Mouse (Mus musculus) CH12.LX (cell line): ENCODE measurements around the gene Fam3c. TPM values are rescaled to one million over a fixed set of nuclear protein-coding genes. Genes with fewer than 3 reads are reported as not detected.
"Not testable (repeated sequence)": the region's sequence is repeated elsewhere in the genome, so short reads cannot be mapped to it uniquely, and the experiment has no call there.

Experiments
- DNase-seq: peaks from one replicate; pipeline ENCODE4 v3.0.0-alpha.2; 2013; ENCODE audit errors: extremely low read depth
- H3K27ac ChIP-seq: 2 replicates; pipeline ENCODE4 v1.5.1; 2012; ENCODE audit warnings: low read depth, mild to moderate bottlenecking, control low read depth, moderate library complexity; ENCODE audit not compliant: insufficient read depth
- H3K27me3 ChIP-seq: replicated peaks from 2 replicates; pipeline ENCODE3; 2012; ENCODE audit warnings: inconsistent platforms
- H3K36me3 ChIP-seq, 2 experiments: replicated peaks in 1 of 2; 2 replicates each; pipeline versions ENCODE3 to v1.6.1; 2012; ENCODE audit warnings: inconsistent platforms in 1 of 2, low read length in 1 of 2, mild to moderate bottlenecking in 1 of 2, mixed read lengths in 1 of 2, moderate library complexity in 1 of 2; ENCODE audit not compliant: control insufficient read depth in 1 of 2, insufficient read depth in 1 of 2
- H3K4me1 ChIP-seq, 2 experiments: 2 replicates each; pipeline ENCODE4 v1.6.1; 2012; ENCODE audit warnings: inconsistent platforms in 1 of 2, moderate library complexity in 1 of 2; ENCODE audit not compliant: insufficient read depth in 2 of 2, control insufficient read depth in 1 of 2
- H3K4me2 ChIP-seq: 2 replicates; pipeline ENCODE4 v1.6.1; 2012; ENCODE audit warnings: low read depth, mild to moderate bottlenecking, control low read depth; ENCODE audit not compliant: poor library complexity, insufficient read depth, severe bottlenecking
- H3K4me3 ChIP-seq, 3 experiments: fragments of 150-350 bp in 1 of 3; sonication (generic) in 1 of 3; replicated peaks in 1 of 3; 2 replicates each; pipeline versions ENCODE3 to v1.5.1; 2011 to 2012; ENCODE audit warnings: low read depth in 2 of 3, low read length in 2 of 3, mild to moderate bottlenecking in 2 of 3, moderate library complexity in 2 of 3, control low read depth in 1 of 3, improper control_type of control experiment in 1 of 3, inconsistent platforms in 1 of 3, mixed read lengths in 1 of 3; ENCODE audit not compliant: poor library complexity in 1 of 3
- H3K79me2 ChIP-seq: replicated peaks from 2 replicates; pipeline ENCODE4 v1.6.1; 2012; ENCODE audit warnings: mild to moderate bottlenecking, moderate library complexity; ENCODE audit not compliant: control insufficient read depth, poor library complexity, insufficient read depth, severe bottlenecking; ENCODE audit errors: extremely low read depth
- H3K9ac ChIP-seq: 2 replicates; pipeline ENCODE4 v1.6.1; 2012; ENCODE audit warnings: low read depth, mild to moderate bottlenecking, control low read depth, moderate library complexity; ENCODE audit not compliant: insufficient read depth
- H3K9me3 ChIP-seq: replicated peaks from 2 replicates; pipeline ENCODE3; 2012; ENCODE audit warnings: low read length, inconsistent platforms, mixed read lengths
- BHLHE40 ChIP-seq: IDR thresholded peaks from 2 replicates; pipeline ENCODE4 v1.6.1; 2011; ENCODE audit warnings: mild to moderate bottlenecking, low read depth, low read length, improper control_type of control experiment
- CHD2 ChIP-seq: IDR thresholded peaks from 2 replicates; pipeline ENCODE4 v1.6.1; 2011; ENCODE audit warnings: low read length, improper control_type of control experiment
- CTCF ChIP-seq, 2 experiments: IDR thresholded peaks in 1 of 2; conservative IDR thresholded peaks in 1 of 2; 2 replicates each; pipeline ENCODE4 v1.5.1; 2011 to 2012; ENCODE audit warnings: low read depth in 2 of 2, low read length in 2 of 2, improper control_type of control experiment in 1 of 2, inconsistent platforms in 1 of 2, mild to moderate bottlenecking in 1 of 2, moderate library complexity in 1 of 2
- E2F4 ChIP-seq: IDR thresholded peaks from 2 replicates; pipeline ENCODE4 v1.6.1; 2011; ENCODE audit warnings: low read depth, low read length, improper control_type of control experiment; ENCODE audit not compliant: insufficient replicate concordance
- ELF1 ChIP-seq: IDR thresholded peaks from 2 replicates; pipeline ENCODE4 v1.6.1; 2014; ENCODE audit warnings: low read depth, mild to moderate bottlenecking, inconsistent platforms, low read length, improper control_type of control experiment
- EP300 ChIP-seq: IDR thresholded peaks from 2 replicates; pipeline ENCODE4 v1.6.1; 2011; ENCODE audit warnings: low read length, improper control_type of control experiment
- GABPA ChIP-seq: IDR thresholded peaks from 2 replicates; pipeline ENCODE4 v1.6.1; 2012; ENCODE audit warnings: low read depth, low read length, improper control_type of control experiment, inconsistent platforms; ENCODE audit not compliant: insufficient replicate concordance
- JUN ChIP-seq: IDR thresholded peaks from 2 replicates; pipeline ENCODE4 v1.6.1; 2011; ENCODE audit warnings: low read depth, mild to moderate bottlenecking, low read length, improper control_type of control experiment, moderate library complexity; ENCODE audit not compliant: insufficient read depth
- MAFK ChIP-seq: IDR thresholded peaks from 2 replicates; pipeline ENCODE4 v1.6.1; 2011; ENCODE audit warnings: low read length, improper control_type of control experiment; ENCODE audit not compliant: insufficient replicate concordance
- MXI1 ChIP-seq: IDR thresholded peaks from 2 replicates; pipeline ENCODE4 v1.6.1; 2011; ENCODE audit warnings: mild to moderate bottlenecking, low read depth, low read length, improper control_type of control experiment
- MYC ChIP-seq: IDR thresholded peaks from 2 replicates; pipeline ENCODE4 v1.6.1; 2011; ENCODE audit warnings: low read depth, mild to moderate bottlenecking, improper control_type of control experiment, low read length
- NELFE ChIP-seq: IDR thresholded peaks from 2 replicates; pipeline ENCODE4 v1.6.1; 2011; ENCODE audit warnings: low read depth, low read length, improper control_type of control experiment
- NRF1 ChIP-seq: IDR thresholded peaks from 2 replicates; pipeline ENCODE4 v1.6.1; 2014; ENCODE audit warnings: low read depth, mild to moderate bottlenecking, inconsistent platforms, low read length, improper control_type of control experiment, moderate library complexity
- POLR2A ChIP-seq: IDR thresholded peaks from 2 replicates; pipeline ENCODE4 v1.6.1; 2011; ENCODE audit warnings: low read depth, mild to moderate bottlenecking, improper control_type of control experiment, low read length
- RCOR1 ChIP-seq: conservative IDR thresholded peaks from 2 replicates; pipeline ENCODE4 v1.6.1; 2012; ENCODE audit warnings: low read depth, mild to moderate bottlenecking, inconsistent platforms, low read length, improper control_type of control experiment
- TBP ChIP-seq: conservative IDR thresholded peaks from 2 replicates; pipeline ENCODE4 v1.6.1; 2011; ENCODE audit warnings: low read depth, low read length, improper control_type of control experiment
- TCF12 ChIP-seq: IDR thresholded peaks from 2 replicates; pipeline ENCODE4 v1.6.1; 2014; ENCODE audit warnings: low read depth, mild to moderate bottlenecking, inconsistent platforms, low read length, improper control_type of control experiment
- UBTF ChIP-seq: IDR thresholded peaks from 2 replicates; pipeline ENCODE4 v1.6.1; 2012; ENCODE audit warnings: low read depth, mild to moderate bottlenecking, inconsistent platforms, low read length, improper control_type of control experiment, moderate library complexity
- ZC3H11A ChIP-seq: IDR thresholded peaks from 2 replicates; pipeline ENCODE4 v1.6.1; 2012; ENCODE audit warnings: low read depth, mild to moderate bottlenecking, inconsistent platforms, low read length, improper control_type of control experiment
- ZMIZ1 ChIP-seq: IDR thresholded peaks from 2 replicates; pipeline ENCODE4 v1.6.1; 2012; ENCODE audit warnings: low read depth, mild to moderate bottlenecking, inconsistent platforms, low read length, improper control_type of control experiment
- ZNF384 ChIP-seq: IDR thresholded peaks from 2 replicates; pipeline ENCODE4 v1.6.1; 2012; ENCODE audit warnings: low read depth, low read length, improper control_type of control experiment, inconsistent platforms
- dilution Hi-C: fragments of 300-500 bp; cut with MboI; formaldehyde crosslinking; loops from 2 replicates; pipeline ENCODE4 v1.14.3; 2020; ENCODE audit warnings: low sequenced_read_pairs; ENCODE audit not compliant: extremely low pct_unique_long_range_greater_than_20kb, extremely low pct_ligation_motif_present
- in situ Hi-C: fragments of 300-500 bp; cut with MboI; formaldehyde crosslinking; loops from 3 replicates; pipeline ENCODE4 v1.14.3; 2019; ENCODE audit warnings: low sequenced_read_pairs, low pct_ligation_motif_present, low pct_unique_long_range_greater_than_20kb, mixed read lengths
- polyA plus RNA-seq: library from polyadenylated mRNA; unstranded; fragments of >175 nt; gene quantifications from 2 replicates; pipeline ENCODE4 v1.2.1, GENCODE M21; 2012; ENCODE audit warnings: low read depth; ENCODE audit not compliant: insufficient read length
- total RNA-seq, 2 experiments: library from RNA; depleted of rRNA; stranded (reverse); fragments of 300-350 nt in 1 of 2; fragments of >200 nt in 1 of 2; gene quantifications; 2 replicates each; pipeline ENCODE4 v1.2.3; 2012 to 2014

Fam3c gene
- total and polyA plus RNA-seq, 3 experiments, result 61.9 to 155 (median 95.9) TPM

- not testable (repeated sequence) for H3K36me3 ChIP-seq
- TF ChIP-seq TBP (peak; percentile 79), POLR2A (peak; percentile 54; the same call in 1 of the 2 replicates), BHLHE40 (peak; percentile 90)
- TF ChIP-seq, all 38 proteins: peak for 3; not testable (repeated sequence) for 35
- in situ Hi-C loops, H3K79me2 ChIP-seq, H3K27me3 ChIP-seq, dilution Hi-C loops, H3K9me3 ChIP-seq, DNase-seq, H3K4me3 ChIP-seq: not testable (repeated sequence)
- Histone ChIP-seq H3K9ac (peak overlapping the region; percentile 46), H3K4me2 (peak overlapping the region; percentile 74), H3K27ac (peak overlapping the region; percentile 83), H3K4me1 (peaks cover 25 to 50% of the 10 kb centered on the region in 2 experiments)
Observed at GRCm38 (mm10) chr6:22264094-22264493, 91.9 kb downstream of the Fam3c start.

- peaks cover 23 to 37% of the 10 kb centered on the region in 2 experiments for H3K4me1 ChIP-seq
- no peak for DNase-seq
- H3K27me3 ChIP-seq, result no peaks in the 10 kb centered on the region
- in situ Hi-C loops, result no loop called here
- no peaks in the 10 kb centered on the region for H3K36me3 ChIP-seq
- peak overlapping the region; percentile 26 for H3K9ac ChIP-seq
- H3K9me3 ChIP-seq, result no peaks in the 10 kb centered on the region
- H3K4me3 ChIP-seq, result no peak overlapping the region
- H3K79me2 ChIP-seq, result 0 out of 2 replicates have a peak, but pooled peaks cover 2% of the 10 kb centered on the region
- peak overlapping the region; percentile 74 for H3K27ac ChIP-seq
- no peak for TF ChIP-seq POLR2A
- peak; percentile 69; the same call in 1 of the 2 replicates for TF ChIP-seq ZMIZ1
- no peak for TF ChIP-seq UBTF
- TF ChIP-seq TCF12, result no peak
- TF ChIP-seq EP300, result 0 out of 2 replicates have a peak, but pooled peaks have one; percentile 11
- TF ChIP-seq, all 38 proteins: peak for 2
- dilution Hi-C loops, result no loop called here
- H3K4me2 ChIP-seq, result no peak overlapping the region; the same call in 1 of the 2 replicates
Observed at GRCm38 (mm10) chr6:22262519-22262918, 93.5 kb downstream of the Fam3c start.

- Histone ChIP-seq H3K9ac (no peak overlapping the region), H3K4me1 (peaks cover 10% of the 10 kb centered on the region in 2 experiments), H3K4me2 (no peak overlapping the region), H3K4me3 (no peak overlapping the region), H3K9me3 (no peaks in the 10 kb centered on the region), H3K79me2 (no peaks in the 10 kb centered on the region), H3K27me3 (no peaks in the 10 kb centered on the region), H3K36me3 (peaks cover 0 to 6% of the 10 kb centered on the region in 2 experiments), H3K27ac (no peak overlapping the region)
- TF ChIP-seq ELF1 (no peak), ZNF384 (no peak), CTCF (conservative IDR thresholded peaks at IDR 0.05 in 1 of 2, IDR thresholded peaks at IDR 0.05 in 1 of 2; ENCODE audit: low read depth in 2 of 2, low read length in 2 of 2) (no peak), UBTF (no peak), TBP (no peak), RCOR1 (no peak), ZC3H11A (no peak), MYC (no peak), BHLHE40 (no peak), NELFE (no peak), EP300 (no peak), MXI1 (no peak), CHD2 (no peak), GABPA (no peak), E2F4 (no peak), NRF1 (no peak), POLR2A (no peak), MAFK (no peak), TCF12 (no peak), JUN (no peak)
- DNase-seq, result no peak
- dilution Hi-C loops (no loop called here), in situ Hi-C loops (no loop called here)
Observed at GRCm38 (mm10) chr6:22258784-22259183, 97.3 kb downstream of the Fam3c start.
